Mouse (Mus musculus) olfactory bulb, adult 2 months (tissue): Measurements from ENCODE around the gene Zcchc24.

Experiments used
- CTCF ChIP-seq: fragments of 200-500 bp; IDR thresholded peaks from 2 replicates; pipeline ENCODE4 v1.5.1; 2012; ENCODE audit warnings: low read depth, mild to moderate bottlenecking, low read length, moderate library complexity; ENCODE audit not compliant: insufficient read depth
- POLR2A ChIP-seq: fragments of 200-500 bp; IDR thresholded peaks from 2 replicates; pipeline ENCODE4 v1.6.1; 2012; ENCODE audit warnings: mild to moderate bottlenecking, low read depth, low read length, moderate library complexity; ENCODE audit not compliant: insufficient read depth

DNA sequence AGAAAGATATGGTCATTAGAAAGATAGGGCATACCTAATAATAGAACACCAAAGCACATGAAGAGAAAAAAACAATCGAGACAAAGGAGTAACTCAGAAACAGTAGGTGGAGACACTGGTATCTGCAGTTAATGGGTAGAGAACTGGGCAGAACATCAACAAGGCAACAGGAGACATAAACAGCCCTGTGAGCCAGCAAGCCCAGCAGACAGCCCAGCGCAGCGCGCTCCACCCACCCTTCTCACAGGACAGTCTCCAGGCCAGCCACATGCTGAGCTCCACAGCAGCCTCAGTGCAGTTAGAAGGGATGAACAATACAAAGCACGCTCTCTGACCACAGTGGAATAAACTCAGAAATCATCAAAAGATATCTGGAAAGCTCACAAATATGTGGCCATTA is 15.8 kb downstream of the Zcchc24 start:
- TF ChIP-seq CTCF = no peak
- no peak for TF ChIP-seq POLR2A
